Mouse (Mus musculus) urinary bladder, postnatal 36 days (tissue): ENCODE data around the gene Rhbdd3.
"Not testable (repeated sequence)": the region's sequence is repeated elsewhere in the genome, so short reads cannot be mapped to it uniquely, and the experiment has no call there.

Source experiments
- DNase-seq, 2 experiments: peaks; one replicate each; pipeline ENCODE4 v3.0.0; 2022; ENCODE audit warnings: low spot score in 2 of 2, mixed read lengths in 1 of 2

Gene Rhbdd3

DNA sequence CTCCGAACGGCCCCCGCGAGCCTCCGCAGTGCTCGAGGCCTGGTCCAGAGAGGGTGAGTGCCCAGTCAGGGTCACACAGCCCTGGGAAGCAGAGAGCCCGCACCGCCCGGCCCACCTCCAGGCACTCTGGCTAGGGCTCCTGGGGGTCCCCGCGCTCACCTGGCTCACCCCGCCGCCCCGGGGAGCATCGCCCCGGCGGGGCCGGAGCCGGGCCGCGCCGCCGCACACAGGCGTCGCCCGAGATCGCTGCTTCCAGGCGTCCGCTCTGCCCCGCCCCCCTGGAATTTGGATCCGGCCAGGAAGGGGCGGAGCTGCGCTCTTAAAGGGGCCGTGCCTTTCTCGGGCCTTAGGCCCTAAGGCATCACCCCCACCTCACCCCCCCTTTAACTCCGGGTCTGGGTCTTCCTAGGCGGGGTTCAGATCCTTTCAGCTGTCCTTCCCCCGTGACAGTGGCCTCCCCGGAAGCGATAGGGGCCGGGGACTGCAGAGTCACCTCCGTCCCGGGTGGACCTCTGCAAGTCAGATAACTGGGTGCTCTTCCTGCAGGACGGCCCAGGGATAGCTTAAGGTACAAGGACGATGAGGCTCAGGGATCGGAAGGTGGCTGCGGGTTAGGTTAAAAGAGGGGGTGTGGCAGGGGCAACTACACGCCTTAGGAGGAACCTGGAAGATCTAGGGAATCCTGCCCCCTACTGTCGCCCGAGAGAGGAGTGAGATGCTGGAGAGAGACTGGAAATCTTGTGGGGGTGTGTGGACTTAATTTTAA lies 33.5 kb upstream of the Rhbdd3 start, which contains the start of gene Gas2l1:
Gene Gas2l1, minus strand, starts transcription at position 272 of the 766 bp plus-strand sequence.
- peak; percentile 90 to 92 for DNase-seq

DNA sequence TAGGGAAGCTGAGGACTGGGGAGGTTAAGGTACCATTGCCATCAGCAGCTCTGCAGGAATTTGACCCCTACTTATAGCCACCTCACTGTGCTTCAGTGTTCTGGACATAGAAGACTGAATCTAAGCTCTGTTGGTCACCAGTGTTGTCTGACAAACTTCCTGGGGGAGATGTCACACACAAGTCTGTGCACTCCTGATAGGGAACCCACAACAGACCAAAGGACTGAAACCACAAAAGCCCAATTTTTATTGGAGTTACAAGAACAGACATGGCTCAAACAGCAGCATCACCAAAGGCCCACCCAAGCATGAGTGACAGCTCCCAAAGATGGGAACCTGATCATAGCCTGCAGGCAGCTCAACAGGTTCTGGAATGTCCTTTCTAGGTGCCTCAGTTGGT lies 31.7 kb upstream of the Rhbdd3 start:
- DNase-seq, result no peak

DNA sequence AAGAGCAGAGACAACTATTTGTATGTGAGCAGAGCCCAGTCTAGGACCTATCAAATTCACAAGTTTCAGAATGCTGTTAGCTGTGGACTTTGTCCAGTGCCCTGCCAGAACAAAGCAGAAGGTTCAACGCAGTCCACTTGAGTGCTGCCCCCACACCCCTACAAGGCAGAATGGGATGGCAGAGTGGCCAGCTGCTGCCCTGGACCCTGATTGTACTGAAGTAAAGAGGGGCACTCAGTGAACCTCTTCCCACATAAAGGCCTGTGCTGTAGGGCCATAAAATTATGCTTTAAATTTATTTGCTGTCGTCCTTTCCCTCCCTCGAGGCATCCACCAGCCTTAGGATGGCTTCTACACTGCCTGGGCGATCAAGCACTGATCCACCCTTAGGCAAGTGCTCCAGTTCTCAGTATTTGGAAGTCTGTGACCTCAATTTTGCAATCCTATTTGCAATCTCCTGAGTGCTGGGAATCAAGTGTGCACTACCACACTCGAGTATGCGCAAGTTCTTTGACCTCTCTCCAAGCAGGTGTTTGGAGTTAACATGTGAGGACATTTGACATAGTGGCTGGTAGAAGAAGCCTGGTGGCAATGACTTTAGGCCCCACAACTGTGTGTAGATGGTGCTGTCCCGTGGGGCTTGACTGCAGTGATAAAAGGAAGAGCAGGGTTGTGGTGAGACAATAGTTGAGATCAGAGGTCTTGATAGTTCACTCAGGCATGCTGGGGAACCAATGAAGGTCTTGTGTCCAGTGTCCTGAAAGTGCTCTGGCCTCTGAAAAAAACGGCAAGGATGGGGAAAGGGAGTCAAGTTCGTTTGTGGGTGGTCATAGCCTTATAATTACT lies 30.4 kb upstream of the Rhbdd3 start:
- no peak for DNase-seq

DNA sequence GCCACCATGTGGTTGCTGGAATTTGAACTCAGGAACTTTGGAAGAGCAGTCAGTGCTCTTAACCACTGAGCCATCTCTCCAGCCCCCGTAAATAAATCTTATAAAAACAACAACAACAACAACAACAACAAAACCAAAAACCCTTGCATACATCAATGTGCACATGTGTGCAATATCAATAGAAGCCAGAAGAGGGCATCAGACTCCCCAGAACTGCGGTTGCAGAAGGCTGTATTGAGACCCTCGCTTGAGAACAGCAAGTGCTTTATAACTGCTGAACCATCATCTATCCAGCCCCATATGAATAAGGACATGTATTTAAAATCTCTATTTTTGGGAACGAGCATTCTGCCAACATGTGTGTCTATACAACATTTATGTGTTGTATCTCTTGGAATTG lies 23.8 kb upstream of the Rhbdd3 start:
- no peak for DNase-seq

DNA sequence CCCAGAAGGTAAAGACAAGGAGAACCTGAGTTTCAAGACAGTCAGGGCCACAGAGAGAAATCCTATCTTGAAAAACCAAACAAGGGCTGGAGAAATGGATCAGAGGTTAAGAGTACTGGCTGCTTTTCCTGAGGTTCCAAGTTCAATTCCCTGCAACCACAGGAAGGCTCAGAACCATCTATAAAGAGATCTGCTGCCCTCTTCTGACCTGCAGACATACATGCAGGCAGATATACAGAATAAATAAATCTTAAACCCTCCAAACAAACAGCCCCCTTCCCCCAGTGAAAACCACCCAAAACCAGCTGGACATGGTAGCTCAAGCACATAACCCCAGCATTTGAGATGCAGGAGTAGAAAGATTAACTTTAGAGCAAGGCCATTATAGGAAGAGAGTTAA lies 23.0 kb upstream of the Rhbdd3 start:
- no peak for DNase-seq

DNA sequence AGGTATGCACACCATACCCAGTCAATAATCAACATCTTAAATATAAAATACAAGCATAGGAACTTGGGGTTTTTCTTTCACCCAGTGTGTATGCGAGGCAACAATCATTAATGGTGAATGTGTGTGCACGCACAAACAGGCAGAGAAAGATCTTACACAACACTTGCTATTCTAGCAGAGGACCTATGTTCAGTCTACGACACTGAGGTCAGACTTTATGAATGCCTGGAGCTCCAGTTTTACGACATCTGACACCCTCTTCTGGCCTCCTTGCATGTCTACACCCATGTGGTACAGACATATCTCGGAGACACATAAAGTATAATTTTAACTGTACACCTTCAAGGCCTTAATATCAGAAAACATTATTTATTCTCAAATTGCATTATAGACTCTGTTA lies 21.9 kb upstream of the Rhbdd3 start:
- DNase-seq, result not testable (repeated sequence)

DNA sequence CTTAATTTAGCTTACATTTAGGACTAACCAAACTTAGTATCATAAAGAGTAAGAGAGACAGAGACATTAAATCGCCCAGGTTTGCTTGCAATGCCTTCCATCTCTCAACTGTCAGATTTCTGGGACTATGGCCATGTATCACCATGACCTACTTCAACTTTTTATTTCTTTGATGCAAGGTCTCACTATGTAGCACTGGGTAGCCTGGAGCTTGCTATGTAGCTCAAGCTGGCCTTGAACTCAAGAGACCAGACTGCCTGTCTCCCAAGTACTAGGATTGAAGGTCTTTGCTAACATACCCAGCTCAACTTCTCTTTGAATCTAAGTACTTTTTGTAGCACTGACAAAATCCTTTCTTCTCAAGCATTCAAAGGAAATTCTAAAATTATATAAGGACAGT lies 9.6 kb upstream of the Rhbdd3 start:
- no peak for DNase-seq

DNA sequence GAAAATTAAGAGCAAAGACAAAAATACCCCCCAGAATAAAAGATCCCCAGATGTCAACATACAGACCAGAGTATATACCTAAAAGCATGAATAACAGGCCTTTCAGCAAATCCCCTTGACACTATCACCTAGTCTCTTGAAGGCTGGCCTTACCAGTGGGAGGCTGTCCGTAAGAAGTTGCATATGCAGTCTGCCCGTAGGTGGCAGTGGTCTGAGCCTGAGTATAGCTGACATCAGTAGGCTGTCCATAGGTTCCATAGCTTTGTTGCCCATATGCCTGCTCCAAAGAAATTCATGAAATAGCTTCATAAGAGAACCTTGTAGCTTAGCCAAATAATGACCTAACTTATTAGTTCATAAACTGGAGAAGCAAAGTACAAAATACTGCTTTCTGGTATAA lies 7.0 kb upstream of the Rhbdd3 start:
- no peak for DNase-seq

DNA sequence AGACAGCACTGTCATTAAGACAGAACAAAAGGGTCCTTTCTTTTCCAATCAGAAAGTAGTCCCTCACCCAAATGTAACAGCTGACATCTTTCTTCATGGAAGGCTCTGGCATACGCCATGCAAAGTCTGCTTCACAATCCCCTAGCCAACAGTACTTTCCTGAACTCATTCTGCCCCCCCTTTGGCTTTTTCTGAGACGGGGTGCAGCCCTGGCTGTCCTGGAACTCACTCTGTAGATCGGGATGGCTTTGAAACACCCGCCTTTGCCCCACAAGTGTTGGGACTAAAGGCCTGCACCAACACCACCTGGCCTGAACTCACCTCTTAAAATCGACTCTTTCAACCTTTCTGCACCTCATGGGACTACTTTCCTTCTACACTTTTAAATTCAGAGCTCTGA lies 2.8 kb upstream of the Rhbdd3 start:
- no peak for DNase-seq

DNA sequence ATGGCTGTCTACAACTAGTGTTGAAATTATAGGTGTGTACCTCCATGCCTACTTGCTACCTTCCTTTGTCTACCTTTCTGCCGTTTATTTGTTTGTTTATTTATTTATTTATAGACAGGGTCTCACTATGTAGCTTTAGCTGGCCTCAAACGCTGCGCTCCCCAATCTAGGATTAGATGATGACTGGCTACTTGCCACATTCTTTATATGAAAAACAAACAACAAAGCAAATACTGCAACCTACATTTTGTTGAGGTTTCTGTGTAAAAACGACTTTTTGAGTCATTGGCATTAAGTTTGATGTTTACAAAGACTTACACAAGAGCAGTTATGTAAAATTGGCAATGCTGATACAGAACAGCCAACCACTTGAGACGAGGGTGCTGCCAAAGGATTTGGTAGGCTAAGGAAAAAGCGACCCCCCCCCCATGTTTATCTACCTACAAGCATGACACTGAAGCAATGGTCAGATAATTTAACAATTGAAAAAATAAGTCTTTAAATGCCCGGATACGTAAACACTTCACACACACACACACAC lies 2.2 kb upstream of the Rhbdd3 start:
- DNase-seq, result no peak

DNA sequence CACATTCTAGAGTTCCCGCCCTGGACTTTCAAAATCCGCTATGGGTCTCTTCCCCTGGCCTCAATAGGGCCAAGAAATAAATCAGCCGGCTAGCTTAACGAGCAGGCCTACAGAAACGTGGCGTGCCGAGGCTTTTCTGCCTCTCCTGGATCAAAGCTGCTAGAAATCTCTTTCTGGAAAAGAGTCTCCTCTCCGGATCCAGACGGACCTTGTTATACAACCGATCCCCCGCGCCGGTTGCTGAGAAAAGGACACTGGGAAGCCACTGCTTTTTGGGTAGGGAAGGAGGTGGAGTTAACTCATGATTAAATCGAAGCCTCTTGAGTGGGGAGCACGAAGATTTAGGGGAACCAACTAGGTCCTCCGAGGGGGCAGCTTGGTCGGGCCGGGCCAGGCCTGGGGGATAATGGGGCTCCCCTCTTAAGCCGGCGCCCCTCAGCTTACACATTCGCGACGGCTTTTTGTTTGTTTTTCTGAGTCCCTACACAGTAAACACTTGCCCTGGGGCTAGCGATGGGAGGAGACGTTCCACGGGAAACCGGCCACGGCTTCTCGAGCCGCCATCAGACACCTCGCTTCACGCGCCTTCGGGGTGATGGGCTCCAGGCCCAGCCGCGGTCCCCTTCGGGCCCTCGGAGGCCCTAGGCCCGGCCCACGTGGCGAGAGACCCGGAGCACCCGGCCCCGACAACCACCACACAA lies 541 bp upstream of the Rhbdd3 start:
- no peak for DNase-seq

DNA sequence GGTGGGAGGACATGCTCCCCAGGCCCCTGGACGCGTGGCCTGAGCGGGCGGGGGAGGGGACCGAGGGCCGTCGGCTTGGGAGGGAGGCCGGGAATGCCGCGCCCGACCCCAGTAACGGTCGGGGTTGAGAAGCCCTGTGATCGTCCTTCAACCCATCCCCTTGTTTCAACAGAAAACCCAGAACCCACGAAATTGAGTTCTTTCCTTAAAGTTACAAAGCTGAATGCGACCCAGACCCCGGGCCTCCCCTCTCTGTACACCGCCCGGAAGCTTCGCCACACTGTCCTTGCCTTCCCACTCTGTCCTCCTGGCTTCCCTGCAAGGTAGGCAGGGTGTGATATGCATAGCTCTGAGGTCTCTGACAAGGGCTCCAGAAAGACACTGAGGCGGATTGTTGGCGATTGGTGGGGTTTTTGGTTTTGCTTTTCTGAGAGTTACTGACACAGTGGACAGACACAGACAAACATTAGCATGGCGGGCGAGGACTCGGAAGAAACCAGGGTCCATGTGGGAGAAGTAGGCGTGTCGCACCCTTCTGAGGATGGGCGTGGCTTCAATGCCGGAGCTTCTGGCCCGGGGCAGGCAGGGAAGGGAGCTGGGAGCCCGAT lies 954 bp downstream of the Rhbdd3 start:
- peak; percentile 84 to 86 for DNase-seq

DNA sequence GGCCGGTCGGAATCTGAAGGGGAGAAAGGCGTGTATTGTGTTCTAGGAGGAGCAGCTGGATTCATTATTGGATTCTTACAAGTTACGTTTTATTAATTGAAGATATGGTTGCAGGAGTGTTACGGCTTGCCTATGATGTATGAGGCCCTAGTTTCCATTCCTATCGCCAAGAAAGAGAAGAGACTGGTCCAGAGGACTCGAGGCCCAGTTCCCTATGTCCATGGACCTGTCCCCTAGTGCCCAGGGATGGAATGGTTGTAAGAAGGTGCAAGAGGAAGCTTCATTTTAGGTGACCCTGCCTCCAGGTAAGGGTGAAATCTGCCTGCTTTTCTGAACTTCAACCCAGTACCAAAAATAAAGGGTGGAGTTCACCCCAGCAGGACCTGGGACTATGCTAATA lies 1.6 kb downstream of the Rhbdd3 start:
- no peak for DNase-seq

DNA sequence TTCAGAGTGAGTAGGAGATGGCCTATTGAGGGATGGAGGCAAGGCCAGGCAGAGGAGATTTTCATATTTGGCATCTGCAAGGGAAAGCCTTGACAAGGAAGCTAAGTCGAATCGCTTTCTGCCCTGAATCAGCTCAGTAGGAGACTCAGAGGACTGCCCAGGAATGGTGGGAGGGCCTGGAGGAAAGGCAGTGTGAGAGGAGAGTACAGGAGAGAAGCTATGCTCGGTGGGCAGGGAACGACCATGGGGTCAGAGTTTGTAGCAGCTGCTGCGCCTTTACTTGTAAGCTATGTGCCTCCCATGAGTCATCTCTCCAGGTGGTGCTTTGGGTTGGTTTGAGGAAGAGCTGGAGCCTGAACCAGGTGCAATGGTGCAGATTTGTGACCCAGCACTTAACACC lies 2.1 kb downstream of the Rhbdd3 start:
- DNase-seq, result no peak

DNA sequence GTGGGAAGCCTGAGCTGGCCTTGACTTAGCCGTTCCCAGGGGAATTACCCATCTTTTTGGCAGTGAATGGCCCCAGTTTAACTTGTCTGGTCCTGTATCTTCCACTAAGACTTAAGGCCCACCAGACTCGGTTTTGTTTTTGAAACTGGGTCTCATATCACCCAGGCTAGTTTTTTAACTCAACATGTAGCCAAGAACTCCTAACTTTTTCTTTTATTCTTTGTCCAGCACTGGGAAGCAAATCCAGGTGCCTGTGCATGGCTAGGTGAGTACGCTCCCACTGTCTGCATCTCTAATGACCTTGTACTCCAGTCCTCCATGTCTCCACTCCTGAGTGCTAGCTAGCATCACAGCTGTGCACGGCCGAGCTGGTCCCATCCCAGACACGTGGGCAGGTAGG lies 2.9 kb downstream of the Rhbdd3 start:
- DNase-seq, result no peak

DNA sequence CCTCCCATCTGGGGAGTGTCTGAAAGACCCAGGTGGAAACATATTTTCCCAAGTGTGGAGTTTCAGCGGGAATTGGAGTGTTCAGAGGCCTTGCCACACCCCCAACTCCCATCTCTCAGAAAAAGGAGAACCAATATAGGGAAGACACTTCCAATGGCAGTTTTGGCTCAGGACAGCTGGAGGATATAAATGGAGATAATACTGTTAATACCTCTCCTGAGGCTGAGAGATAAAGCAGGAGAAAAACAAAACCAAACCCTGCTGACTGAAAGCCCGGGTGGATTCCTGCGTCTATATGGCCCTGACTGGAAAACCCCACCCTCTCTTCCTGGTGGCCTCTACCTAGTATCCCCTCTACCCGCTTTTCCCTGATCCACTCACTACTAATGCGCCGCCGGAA lies 3.7 kb downstream of the Rhbdd3 start:
- no peak for DNase-seq

DNA sequence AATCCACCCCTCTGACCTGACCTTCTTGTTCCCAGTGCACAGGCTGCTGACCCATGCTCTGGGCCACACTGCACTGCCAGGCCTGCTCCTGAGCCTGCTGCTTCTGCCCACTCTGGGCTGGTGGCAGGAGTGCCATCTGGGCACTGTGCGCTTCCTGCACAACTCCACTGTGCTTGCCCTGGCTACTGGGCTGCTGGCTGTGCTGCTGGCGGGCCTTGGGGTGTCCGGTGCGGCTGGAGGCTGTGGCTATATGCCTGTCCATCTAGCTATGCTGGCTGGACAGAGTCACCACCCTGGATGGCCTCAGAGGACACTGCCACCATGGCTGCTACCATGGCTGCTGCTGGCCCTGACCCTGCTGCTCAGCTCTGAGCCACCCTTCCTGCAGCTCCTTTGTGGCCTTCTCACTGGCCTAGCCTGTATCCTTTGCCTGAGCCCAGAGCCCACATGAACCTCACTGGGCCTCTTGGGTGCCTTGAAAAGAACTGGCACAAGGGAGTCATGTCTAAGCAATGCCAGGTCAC lies 5.3 kb downstream of the Rhbdd3 start:
- no peak for DNase-seq

DNA sequence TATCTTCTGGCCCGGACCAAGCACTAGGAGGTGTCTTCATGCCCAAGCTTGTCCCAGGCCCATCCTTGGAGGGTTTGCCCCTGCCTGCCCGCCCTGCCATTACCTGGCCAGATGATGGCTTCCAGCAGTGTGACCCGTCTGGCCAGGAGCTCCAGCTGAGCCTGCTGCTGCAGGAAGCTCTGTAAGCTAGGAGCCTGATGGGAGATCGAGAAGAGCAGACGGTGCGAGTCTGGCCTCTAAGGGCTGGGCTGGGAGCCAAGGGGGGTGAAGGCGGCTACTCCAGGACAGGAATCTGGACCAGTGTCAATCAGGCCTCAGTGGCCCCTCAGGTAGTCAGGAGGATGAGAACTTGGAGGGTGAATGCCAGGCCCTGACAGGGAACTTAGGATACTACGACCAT lies 10.7 kb downstream of the Rhbdd3 start:
- DNase-seq, result peak; percentile 23 to 32

DNA sequence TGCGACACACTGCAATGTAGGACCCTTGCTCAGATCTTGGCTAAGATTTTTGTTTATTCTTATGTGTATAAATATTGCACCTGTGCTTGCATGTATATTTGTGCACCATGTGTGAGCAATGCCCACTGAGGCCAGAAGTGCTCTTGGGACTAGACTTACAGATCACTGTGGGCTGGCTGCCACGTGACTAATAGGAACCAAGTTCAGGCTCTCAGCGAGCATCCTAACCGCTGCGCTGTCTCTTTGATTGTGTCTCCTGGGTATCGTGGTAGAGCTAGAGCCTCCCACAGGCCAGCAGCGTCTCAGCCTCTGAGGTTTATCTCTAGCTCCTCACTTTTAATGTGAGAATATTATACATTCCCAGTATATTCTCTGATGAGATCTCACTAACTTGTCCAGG lies 14.9 kb downstream of the Rhbdd3 start:
- no peak for DNase-seq

DNA sequence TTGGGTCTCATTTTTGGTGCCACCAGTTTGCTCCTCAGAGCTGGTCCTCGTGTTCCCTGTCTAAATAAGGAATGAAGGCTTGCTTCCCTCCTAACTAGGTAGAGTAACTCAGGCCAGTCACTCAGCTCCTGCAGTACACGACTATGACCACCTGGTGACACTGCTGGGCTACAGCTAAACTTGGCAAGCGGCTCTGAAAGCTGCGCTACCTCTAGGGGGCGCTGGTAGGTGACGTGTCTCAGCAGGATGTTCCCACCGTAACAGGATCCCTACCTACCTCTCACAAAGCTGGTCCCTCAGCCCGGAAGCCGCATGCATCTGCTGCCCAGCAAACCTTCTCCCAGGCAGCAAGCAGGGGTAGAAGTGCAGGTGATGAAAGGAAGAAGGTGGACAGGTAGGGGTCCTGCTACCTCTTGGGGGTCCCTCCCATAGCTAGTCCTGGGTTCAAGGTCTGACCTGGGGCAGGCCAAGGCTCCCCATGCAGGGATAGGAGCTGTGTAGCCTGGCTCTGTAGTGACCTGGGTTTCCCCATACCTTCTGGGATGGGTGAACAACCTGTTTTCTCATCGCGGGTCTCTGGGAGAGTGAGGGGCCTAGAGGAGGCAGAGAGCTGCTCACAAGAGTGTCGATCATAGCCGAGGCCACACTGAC lies 16.3 kb downstream of the Rhbdd3 start:
- peak; percentile 84 to 85 for DNase-seq

DNA sequence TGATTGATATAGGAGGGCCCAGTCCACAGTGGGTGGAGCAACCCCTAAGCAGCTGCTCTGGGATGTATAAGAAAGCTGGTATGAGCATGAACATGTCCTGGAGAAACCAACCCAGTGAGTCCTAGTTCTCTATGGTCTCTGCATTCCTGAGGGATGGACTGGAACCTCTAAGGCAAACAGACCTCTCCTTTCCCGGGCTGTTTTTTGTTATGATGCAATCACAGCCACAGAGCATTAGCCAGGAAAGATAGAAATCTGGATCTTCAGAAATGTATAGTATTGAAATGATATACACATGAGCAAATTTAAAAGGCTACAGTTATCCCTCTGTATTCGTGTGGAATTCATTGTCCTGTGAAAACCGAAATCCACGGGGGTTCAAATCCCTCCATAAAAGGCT lies 27.0 kb downstream of the Rhbdd3 start:
- no peak for DNase-seq
